Mouse (Mus musculus) embryonic facial prominence, embryonic 11.5 days (tissue): ENCODE measurements at regions not wholly inside any gene's neighbourhood (a gene's known extent, or its start where the extent isn't known, plus 50 kb on each side); places are given as distances from the start of the nearest gene placed in this dataset.
"Not testable (repeated sequence)": the region's sequence is repeated elsewhere in the genome, so short reads cannot be mapped to it uniquely, and the experiment has no call there.

Source experiments
- ATAC-seq: fragments of 200-750 bp; cut with Nextera tagmentation; replicated peaks from 2 replicates; pipeline ENCODE4 v1.8.0; 2017; ENCODE audit warnings: low read depth; ENCODE audit not compliant: insufficient number of reproducible peaks, low FRiP score, low TSS enrichment
- DNase-seq: peaks from one replicate; pipeline ENCODE4 v3.0.0-alpha.2; 2015; ENCODE audit warnings: low spot score
- H3K27ac ChIP-seq: fragments of 300-500 bp; sonication (generic); replicated peaks from 2 replicates; pipeline ENCODE4 v1.5.1; 2014; ENCODE audit warnings: mild to moderate bottlenecking, low read depth, low read length, control low read depth
- H3K27me3 ChIP-seq: fragments of 300-500 bp; sonication (generic); 2 replicates; pipeline ENCODE4 v1.6.1; 2014; ENCODE audit warnings: mild to moderate bottlenecking, low read length, moderate library complexity, mixed read lengths; ENCODE audit not compliant: control insufficient read depth, insufficient read depth
- H3K36me3 ChIP-seq: fragments of 300-500 bp; sonication (generic); replicated peaks from 2 replicates; pipeline ENCODE4 v1.6.1; 2014; ENCODE audit warnings: low read depth, mild to moderate bottlenecking, low read length, moderate library complexity, mixed read lengths; ENCODE audit not compliant: control insufficient read depth, insufficient read depth
- H3K4me1 ChIP-seq: fragments of 300-500 bp; sonication (generic); 2 replicates; pipeline ENCODE4 v1.6.1; 2014; ENCODE audit warnings: low read length, mixed read lengths; ENCODE audit not compliant: control insufficient read depth, insufficient read depth
- H3K4me2 ChIP-seq: fragments of 300-500 bp; sonication (generic); 2 replicates; pipeline ENCODE4 v1.6.1; 2014; ENCODE audit warnings: low read depth, mild to moderate bottlenecking, control low read depth, low read length, moderate library complexity
- H3K4me3 ChIP-seq: fragments of 300-500 bp; sonication (generic); 2 replicates; pipeline ENCODE4 v1.5.1; 2014; ENCODE audit warnings: low read depth, low read length, control low read depth
- H3K9ac ChIP-seq: fragments of 300-500 bp; sonication (generic); replicated peaks from 2 replicates; pipeline ENCODE4 v1.6.1; 2014; ENCODE audit warnings: mild to moderate bottlenecking, control low read depth, low read length
- H3K9me3 ChIP-seq: fragments of 300-500 bp; sonication (generic); replicated peaks from 2 replicates; pipeline ENCODE4 v1.6.1; 2016; ENCODE audit warnings: mild to moderate bottlenecking, low read length, inconsistent platforms, mixed read lengths; ENCODE audit not compliant: control insufficient read depth
- WGBS: fragments of 180-500 bp; shearing (Covaris S2); extraction: QIAGEN DNeasy Blood & Tissue Kit; methylation state at CpG from one replicate; pipeline ENCODE4 v1.1.7; 2014; 5-methylcytosine and 5-hydroxymethylcytosine counted together

DNA sequence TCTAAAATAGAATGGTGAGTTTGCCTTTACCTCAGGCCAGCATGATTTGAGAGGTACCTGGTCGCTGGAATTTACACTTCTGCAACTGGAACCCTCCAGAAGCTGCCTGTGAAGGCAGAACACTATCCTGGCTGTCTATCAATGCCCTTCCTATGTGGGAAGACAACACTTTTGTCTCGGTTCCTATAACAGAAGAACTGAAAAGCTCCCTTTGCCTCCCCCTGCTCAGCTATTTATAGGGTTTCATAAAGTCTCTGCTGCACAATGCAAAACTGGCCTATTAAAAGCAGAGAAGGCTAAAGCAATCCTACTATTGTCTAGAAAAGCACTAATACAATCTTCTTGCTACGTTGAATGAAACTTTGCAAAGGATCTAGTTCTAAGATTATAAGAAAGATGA is 1116.5 kb downstream of the Galc start:
- Histone ChIP-seq H3K9me3 (no peaks in the 10 kb centered on the region), H3K36me3 (no peaks in the 10 kb centered on the region), H3K9ac (no peak overlapping the region), H3K4me2 (no peak overlapping the region), H3K4me1 (no peaks in the 10 kb centered on the region), H3K27ac (no peak overlapping the region), H3K4me3 (no peak overlapping the region), H3K27me3 (no peaks in the 10 kb centered on the region)
- ATAC-seq: no peak
- WGBS: 72% methylated on average over 3 of the region's 3 CpGs
- no peak for DNase-seq

- Histone ChIP-seq H3K27ac (no peak overlapping the region), H3K27me3 (no peaks in the 10 kb centered on the region), H3K9me3 (no peaks in the 10 kb centered on the region), H3K9ac (no peak overlapping the region), H3K4me2 (no peak overlapping the region), H3K4me3 (no peak overlapping the region), H3K4me1 (no peaks in the 10 kb centered on the region), H3K36me3 (no peaks in the 10 kb centered on the region)
- ATAC-seq: no peak
- no peak for DNase-seq
- WGBS: 81% methylated on average over 7 of the region's 7 CpGs
Observed at GRCm38 (mm10) chr12:97137924-97138323, 1121.3 kb downstream of the Galc start.

DNA sequence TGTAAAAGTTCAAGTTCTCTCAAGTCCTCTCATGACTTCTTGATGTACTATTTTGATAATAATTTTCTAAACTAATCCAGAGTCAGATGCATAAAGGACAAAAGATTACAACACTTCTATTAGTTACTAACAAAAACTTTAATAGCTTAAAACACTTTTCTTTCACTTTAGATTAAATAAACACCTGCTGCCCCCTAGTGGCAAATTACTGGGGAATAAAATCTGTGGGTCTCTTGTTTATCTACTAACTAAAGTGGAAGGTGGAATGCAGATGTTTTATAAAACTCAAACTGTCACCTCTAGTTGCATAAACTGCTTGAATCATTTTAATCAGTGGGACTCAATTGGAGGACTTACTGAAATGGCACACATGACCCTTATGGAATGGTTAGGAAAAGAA is 1129.0 kb downstream of the Galc start:
- no peak for ATAC-seq
- peak; percentile 76 for DNase-seq

DNA sequence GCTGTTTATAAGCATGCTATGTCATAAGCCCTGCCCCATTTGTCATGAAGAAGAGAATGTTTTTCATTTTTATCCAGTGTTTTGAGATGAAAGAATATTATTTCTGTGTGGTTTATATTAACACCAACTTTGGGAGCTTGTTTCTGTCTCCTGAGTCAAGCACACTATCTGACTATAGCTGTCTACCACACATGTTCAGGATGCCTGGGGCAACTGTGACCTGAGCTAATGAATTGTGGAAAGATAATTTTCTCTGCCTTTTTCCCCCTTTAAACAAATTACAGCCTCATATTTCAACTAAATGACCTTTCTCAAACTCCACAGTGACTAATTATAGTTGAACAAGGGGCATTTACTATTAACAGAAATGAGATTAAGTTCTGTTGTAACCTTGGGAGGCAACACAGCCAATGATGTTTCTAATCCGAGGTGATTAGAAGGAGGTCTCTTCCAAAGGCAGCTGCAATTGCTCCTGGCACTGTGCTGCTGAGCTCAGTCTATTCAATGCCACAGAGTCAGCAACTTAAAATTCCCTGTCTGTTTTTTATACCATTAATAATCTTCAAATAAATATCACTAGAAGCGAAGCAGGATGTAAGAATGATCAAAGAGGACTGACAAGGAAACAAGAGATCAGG is 1168.6 kb downstream of the Galc start:
- Histone ChIP-seq H3K9me3 (no peaks in the 10 kb centered on the region), H3K4me1 (no peaks in the 10 kb centered on the region), H3K4me2 (no peak overlapping the region), H3K9ac (no peak overlapping the region), H3K4me3 (no peak overlapping the region), H3K27ac (no peak overlapping the region), H3K36me3 (no peaks in the 10 kb centered on the region), H3K27me3 (no peaks in the 10 kb centered on the region)
- ATAC-seq: no peak
- WGBS: 34% methylated on average over 2 of the region's 2 CpGs
- DNase-seq: peak; percentile 24

More for the DNA sequence above, 1129.0 kb downstream of the Galc start:
- H3K27me3 ChIP-seq: no peaks in the 10 kb centered on the region
- H3K27ac ChIP-seq: no peak overlapping the region
- no peak overlapping the region for H3K4me2 ChIP-seq
- H3K36me3 ChIP-seq: no peaks in the 10 kb centered on the region
- H3K4me3 ChIP-seq: no peak overlapping the region
- H3K9me3 ChIP-seq: no peaks in the 10 kb centered on the region
- H3K4me1 ChIP-seq: no peaks in the 10 kb centered on the region
- H3K9ac ChIP-seq: no peak overlapping the region

DNA sequence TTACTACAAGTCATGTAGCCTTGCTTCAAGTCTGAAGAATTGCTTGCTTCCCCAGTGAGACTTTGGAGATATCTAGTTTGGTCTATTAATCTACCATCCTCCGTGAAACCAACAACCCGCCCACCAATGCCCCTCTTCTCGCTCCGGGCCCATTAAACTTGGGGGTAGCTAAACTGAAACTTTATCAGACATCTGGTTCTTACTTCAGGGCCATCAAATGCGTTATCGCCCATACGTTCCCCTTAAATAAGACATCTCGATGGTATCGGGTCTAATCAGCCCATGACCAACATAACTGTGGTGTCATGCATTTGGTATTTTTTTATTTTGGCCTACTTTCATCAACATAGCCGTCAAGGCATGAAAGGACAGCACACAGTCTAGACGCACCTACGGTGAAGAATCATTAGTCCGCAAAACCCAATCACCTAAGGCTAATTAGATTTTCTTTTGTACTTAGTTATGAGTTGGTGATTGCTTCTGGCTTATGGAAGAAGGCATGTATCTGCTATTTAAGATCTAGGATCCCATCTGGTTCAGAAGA is 1197.8 kb downstream of the Galc start:
- H3K27me3 ChIP-seq, H3K4me1 ChIP-seq, H3K36me3 ChIP-seq, DNase-seq, H3K4me3 ChIP-seq, H3K9ac ChIP-seq, H3K9me3 ChIP-seq, H3K4me2 ChIP-seq, H3K27ac ChIP-seq: not testable (repeated sequence)
- peak; percentile 100 for ATAC-seq
- 80% methylated on average over 10 of the region's 13 CpGs for WGBS

DNA sequence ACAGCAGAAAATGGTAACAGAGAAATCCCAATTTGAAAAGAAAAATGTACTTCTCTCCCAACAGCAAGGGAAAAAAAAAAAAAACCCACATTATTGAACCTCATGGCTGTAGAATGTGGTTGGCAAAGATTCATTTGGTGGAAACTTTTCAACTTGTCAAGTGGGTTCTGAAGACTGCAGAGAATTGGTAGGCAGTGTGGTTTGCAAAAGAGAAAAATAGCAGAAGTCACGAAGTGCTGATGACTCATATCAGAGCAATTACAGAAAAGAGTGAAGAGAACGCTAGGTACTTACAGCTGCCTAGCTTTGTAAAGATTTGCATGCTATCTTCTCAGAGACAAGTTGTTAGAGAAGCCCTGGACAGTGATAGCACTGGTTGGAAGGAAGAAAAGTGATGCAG is 1211.6 kb downstream of the Galc start:
- no peaks in the 10 kb centered on the region for H3K4me1 ChIP-seq
- H3K36me3 ChIP-seq: no peaks in the 10 kb centered on the region
- no peaks in the 10 kb centered on the region for H3K9me3 ChIP-seq
- 79% methylated on average over 2 of the region's 2 CpGs for WGBS
- no peak overlapping the region for H3K4me2 ChIP-seq
- H3K4me3 ChIP-seq: no peak overlapping the region
- DNase-seq (no peak), ATAC-seq (no peak)
- H3K9ac ChIP-seq: no peak overlapping the region
- no peaks in the 10 kb centered on the region for H3K27me3 ChIP-seq
- no peak overlapping the region for H3K27ac ChIP-seq
